Mouse (Mus musculus) gastrocnemius, adult 2 months (tissue): ENCODE results near the gene Ngrn. TPM values are rescaled to one million over a fixed set of nuclear protein-coding genes. Genes with fewer than 3 reads are reported as not detected.

ENCODE experiments used
- DNase-seq: peaks from one replicate; pipeline ENCODE4 v3.0.0; 2022
- H3K27ac ChIP-seq: fragments of 200-600 bp; 2 replicates; pipeline ENCODE4 v1.8.1; 2022; ENCODE audit warnings: mild to moderate bottlenecking
- H3K4me3 ChIP-seq: fragments of 200-600 bp; 2 replicates; pipeline ENCODE4 v1.8.1; 2022; ENCODE audit warnings: mild to moderate bottlenecking, moderate library complexity
- CTCF ChIP-seq: fragments of 200-600 bp; IDR thresholded peaks from 2 replicates; pipeline ENCODE4 v1.8.1; 2022; ENCODE audit warnings: antibody characterized with exemption, mild to moderate bottlenecking, moderate library complexity
- intact Hi-C: fragments of 180-260 bp; cut with DNase I; formaldehyde crosslinking; loops from one replicate; pipeline ENCODE4 v1.15.1; 2025
- total RNA-seq, 2 experiments: library from RNA; stranded (reverse); gene quantifications; 2 replicates each; pipeline ENCODE4 v1.2.3; 2021

Ngrn gene
- total RNA-seq, 2 experiments from 2014 or later, result 19.8 to 25.0 TPM

GRCm38 (mm10) chr7:80233799-80234198, 27.2 kb upstream of the Ngrn start:
- Histone ChIP-seq H3K27ac (no peak overlapping the region), H3K4me3 (peak overlapping the region; percentile 92)
- TF ChIP-seq CTCF, result no peak
- intact Hi-C loops, result no loop called here
- no peak for DNase-seq

GRCm38 (mm10) chr7:80238542-80238941, 22.5 kb upstream of the Ngrn start:
- H3K4me3 ChIP-seq, result no peak overlapping the region
- DNase-seq, result no peak
- intact Hi-C loops, result no loop called here
- TF ChIP-seq CTCF, result no peak
- H3K27ac ChIP-seq, result no peak overlapping the region

GRCm38 (mm10) chr7:80241661-80242060, 19.4 kb upstream of the Ngrn start:
- intact Hi-C loops, result no loop called here
- DNase-seq, result no peak
- TF ChIP-seq CTCF, result no peak
- Histone ChIP-seq H3K4me3 (no peak overlapping the region), H3K27ac (no peak overlapping the region)

- DNase-seq, result no peak
- intact Hi-C loops, result loop anchor here (5.0 kb wide), 1 partner anchor 77 kb away; the partner anchor contains the start of gene Rccd1
- Histone ChIP-seq H3K4me3 (no peak overlapping the region), H3K27ac (no peak overlapping the region)
- no peak for TF ChIP-seq CTCF
These were observed 16.2 kb upstream of the Ngrn start for GRCm38 (mm10) chr7:80244851-80245250.

- peak within 1 kb of the TSS; percentile 90 for H3K4me3 ChIP-seq
- intact Hi-C loops, result loop anchor here (5.0 kb wide), 1 partner anchor 76 kb away; the partner anchor contains the start of gene Rccd1
- H3K27ac ChIP-seq, result peak within 1 kb of the TSS; percentile 84
- DNase-seq, result peak; percentile 97
- peak; percentile 56 for TF ChIP-seq CTCF
These were observed 14.8 kb upstream of the Ngrn start, which contains the start of gene Ttll13 for GRCm38 (mm10) chr7:80246148-80246721. Gene Ttll13, plus strand, starts transcription at chr7:80246376.

- intact Hi-C loops, result loop anchor here (5.0 kb wide), 1 partner anchor 75 kb away; the partner anchor contains the start of gene Rccd1
- TF ChIP-seq CTCF, result no peak
- Histone ChIP-seq H3K27ac (peak overlapping the region; percentile 84; the same call in 1 of the 2 replicates), H3K4me3 (peak overlapping the region; percentile 90)
- DNase-seq, result no peak
These were observed 14.2 kb upstream of the Ngrn start for GRCm38 (mm10) chr7:80246859-80247258.

GRCm38 (mm10) chr7:80252437-80252836, 8.6 kb upstream of the Ngrn start:
- DNase-seq, result no peak
- intact Hi-C loops, result no loop called here
- H3K4me3 ChIP-seq, result no peak overlapping the region

GRCm38 (mm10) chr7:80252886-80253285, 8.1 kb upstream of the Ngrn start:
- TF ChIP-seq CTCF, result no peak
- H3K27ac ChIP-seq, result no peak overlapping the region
- DNase-seq, result no peak
- intact Hi-C loops, result no loop called here
- H3K4me3 ChIP-seq, result no peak overlapping the region

More at GRCm38 (mm10) chr7:80252437-80252836, 8.6 kb upstream of the Ngrn start:
- no peak overlapping the region for H3K27ac ChIP-seq
- TF ChIP-seq CTCF, result no peak

- H3K4me3 ChIP-seq, result no peak overlapping the region
- H3K27ac ChIP-seq, result no peak overlapping the region
- intact Hi-C loops, result no loop called here
- no peak for DNase-seq
- TF ChIP-seq CTCF, result peak; percentile 28; the same call in 1 of the 2 replicates
These were observed 5.0 kb upstream of the Ngrn start for GRCm38 (mm10) chr7:80255981-80256380.

GRCm38 (mm10) chr7:80257706-80258105, 3.3 kb upstream of the Ngrn start:
- intact Hi-C loops, result no loop called here
- Histone ChIP-seq H3K27ac (no peak overlapping the region), H3K4me3 (no peak overlapping the region)
- DNase-seq, result no peak
- no peak for TF ChIP-seq CTCF

GRCm38 (mm10) chr7:80261372-80261990, 466 bp downstream of the Ngrn start:
- no peak for TF ChIP-seq CTCF
- no peak for DNase-seq
- intact Hi-C loops, result no loop called here
- H3K4me3 ChIP-seq, result peak overlapping the region; percentile 92
- peak overlapping the region; percentile 88 for H3K27ac ChIP-seq

- intact Hi-C loops, result no loop called here
- Histone ChIP-seq H3K4me3 (no peak overlapping the region), H3K27ac (no peak overlapping the region)
- no peak for TF ChIP-seq CTCF
- DNase-seq, result no peak
These were observed 3.6 kb downstream of the Ngrn start for GRCm38 (mm10) chr7:80264606-80265005.

- no peak for DNase-seq
- intact Hi-C loops, result no loop called here
- Histone ChIP-seq H3K27ac (no peak overlapping the region), H3K4me3 (no peak overlapping the region)
- no peak for TF ChIP-seq CTCF
These were observed 6.7 kb downstream of the Ngrn start for GRCm38 (mm10) chr7:80267764-80268163.
